Mouse (Mus musculus) urinary bladder, postnatal 10 days (tissue): ENCODE results near the gene Olfr1320.
"Not testable (repeated sequence)": the region's sequence is repeated elsewhere in the genome, so short reads cannot be mapped to it uniquely, and the experiment has no call there.

Source experiments
- DNase-seq: peaks from one replicate; pipeline ENCODE4 v3.0.0; 2022; ENCODE audit warnings: low spot score

The Olfr1320 gene

DNA sequence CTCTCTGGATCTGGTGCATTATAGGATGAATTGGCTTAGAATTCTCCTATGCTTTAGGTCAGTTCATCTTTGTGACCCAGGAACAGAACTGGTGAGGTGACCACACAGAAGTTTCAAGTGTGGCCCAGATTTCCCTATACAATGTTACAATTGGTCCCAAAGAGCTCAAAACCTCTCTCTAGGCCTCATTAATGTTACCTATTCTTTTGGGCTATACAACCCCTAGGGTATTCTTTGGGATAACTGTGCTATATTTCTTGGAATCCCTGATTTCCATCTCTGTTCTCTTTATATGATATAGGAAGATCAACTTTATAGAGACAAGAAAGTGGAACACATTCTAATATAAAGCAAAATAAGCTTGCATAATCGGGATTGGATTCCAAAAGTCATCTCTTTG, at the start of gene Olfr1320:
Gene Olfr1320 (plus strand): TSS at position 301 of the 400 bp plus-strand sequence.
- no peak for DNase-seq

- DNase-seq: no peak
Measured at GRCm38 (mm10) chrX:49627566-49627965, 44.6 kb upstream of the Olfr1320 start.

DNA sequence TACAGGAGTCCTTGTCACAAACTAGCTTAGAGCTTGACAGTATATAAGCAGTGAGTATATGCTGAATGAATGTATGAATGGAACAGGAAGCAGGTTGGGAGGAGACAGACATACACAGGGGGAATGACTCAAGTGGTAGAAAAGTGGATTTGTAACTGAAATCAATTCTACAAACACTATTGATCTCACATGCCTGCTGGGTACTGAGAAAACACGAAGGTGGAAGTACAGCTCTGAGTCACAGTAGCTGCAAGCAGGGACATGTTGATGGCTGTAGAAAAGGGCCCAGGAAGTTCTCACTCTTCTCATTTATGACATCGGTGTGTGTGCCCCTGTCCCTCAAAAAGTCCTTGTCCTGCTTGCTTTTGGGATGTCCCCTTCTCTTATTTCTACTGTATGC, 40.9 kb upstream of the Olfr1320 start:
- DNase-seq: no peak

DNA sequence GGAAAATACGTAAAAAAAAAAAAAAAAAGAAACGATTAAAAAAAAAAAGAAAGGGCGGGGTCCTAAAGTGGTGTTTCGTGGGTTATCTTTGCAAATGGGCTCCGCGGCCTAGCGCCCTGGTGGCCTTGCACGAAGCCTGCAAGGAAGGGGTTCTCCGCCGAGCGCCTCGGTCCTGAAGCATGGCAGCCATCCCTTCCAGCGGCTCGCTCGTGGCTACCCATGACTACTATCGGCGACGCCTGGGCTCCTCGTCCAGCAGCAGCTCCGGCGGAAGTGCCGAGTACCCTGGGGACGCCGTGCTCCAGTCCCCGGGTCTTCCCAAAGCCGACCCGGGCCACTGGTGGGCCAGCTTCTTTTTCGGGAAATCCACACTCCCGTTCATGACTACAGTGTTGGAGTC, 11.4 kb upstream of the Olfr1320 start:
- DNase-seq: not testable (repeated sequence)
